Mouse (Mus musculus) ES-CJ7 (cell line): ENCODE measurements at regions not wholly inside any gene's neighbourhood (a gene's known extent, or its start where the extent isn't known, plus 50 kb on each side); places are given as distances from the start of the nearest gene placed in this dataset.

ENCODE experiments used
- DNase-seq: peaks from one replicate; pipeline ENCODE4 v3.0.0; 2011; ENCODE audit warnings: low read depth, low spot score

GRCm38 (mm10) chr13:11490766-11491165, 616.0 kb downstream of the Ryr2 start:
- no peak for DNase-seq

DNA sequence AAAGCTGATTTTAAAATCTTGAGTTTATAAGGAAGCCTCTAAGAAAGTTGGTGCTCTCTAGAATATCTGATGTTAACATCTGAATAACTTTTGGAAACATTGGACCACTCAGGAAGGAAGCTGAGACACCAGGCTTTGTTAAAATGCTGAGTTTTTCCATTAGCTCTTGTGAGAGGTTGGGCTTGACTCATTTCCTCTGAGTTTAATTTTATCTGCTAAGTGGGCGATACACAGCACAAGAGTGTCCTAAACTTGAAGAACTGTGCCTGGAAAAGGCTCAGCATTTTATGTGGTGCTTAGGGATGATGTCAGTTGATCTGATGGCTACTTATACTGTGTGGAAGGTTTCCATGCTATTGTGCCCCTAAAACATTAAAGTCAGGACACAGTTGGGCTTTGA, 623.6 kb downstream of the Ryr2 start:
- no peak for DNase-seq

- no peak for DNase-seq
Observed at GRCm38 (mm10) chr13:11482701-11483100, 624.0 kb downstream of the Ryr2 start.

DNA sequence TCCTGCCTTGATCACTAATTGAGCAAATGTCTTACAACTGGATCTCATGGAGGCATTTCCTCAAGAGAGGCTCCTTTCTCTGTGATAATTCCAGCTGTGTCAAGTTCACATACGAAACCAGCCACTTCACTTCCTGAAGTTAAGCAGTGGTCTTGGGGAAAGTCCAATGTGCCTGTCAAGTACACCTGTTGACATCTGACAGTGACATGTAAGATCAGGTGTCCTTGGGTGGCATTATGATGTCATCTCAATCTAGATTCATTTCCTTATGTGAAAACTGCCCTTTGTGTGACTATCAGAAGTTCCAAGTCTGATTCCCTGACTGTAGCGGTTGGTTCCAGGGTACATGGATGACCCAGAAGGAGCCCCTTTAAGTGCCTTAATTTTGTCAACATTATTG, 646.5 kb downstream of the Ryr2 start:
- DNase-seq: no peak

- DNase-seq: no peak
Observed at GRCm38 (mm10) chr13:11455113-11455512, 651.6 kb downstream of the Ryr2 start.

- no peak for DNase-seq
Observed at GRCm38 (mm10) chr13:11452448-11452847, 654.3 kb downstream of the Ryr2 start.

GRCm38 (mm10) chr13:11432465-11433339, 674.0 kb downstream of the Ryr2 start:
- no peak for DNase-seq

GRCm38 (mm10) chr13:11426820-11427219, 679.9 kb downstream of the Ryr2 start:
- DNase-seq: no peak

DNA sequence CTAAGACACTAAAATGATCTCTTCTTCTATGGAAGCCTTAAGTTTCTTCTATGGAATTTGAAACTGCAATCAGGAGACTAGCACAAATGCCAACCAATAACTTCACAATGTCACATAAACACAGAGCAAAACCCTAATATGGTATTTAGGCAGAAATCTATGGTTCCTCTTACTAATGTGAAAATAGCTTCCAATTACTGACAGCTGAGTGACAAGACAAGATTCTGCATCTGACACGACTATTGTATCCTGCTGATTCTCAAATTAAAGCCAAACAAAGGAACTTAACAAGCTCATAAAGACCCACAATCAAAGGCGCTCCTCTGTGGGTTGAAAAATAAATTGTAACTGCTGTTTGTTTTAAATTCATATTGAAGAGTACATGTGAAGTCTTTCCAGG, 714.7 kb downstream of the Ryr2 start:
- no peak for DNase-seq

DNA sequence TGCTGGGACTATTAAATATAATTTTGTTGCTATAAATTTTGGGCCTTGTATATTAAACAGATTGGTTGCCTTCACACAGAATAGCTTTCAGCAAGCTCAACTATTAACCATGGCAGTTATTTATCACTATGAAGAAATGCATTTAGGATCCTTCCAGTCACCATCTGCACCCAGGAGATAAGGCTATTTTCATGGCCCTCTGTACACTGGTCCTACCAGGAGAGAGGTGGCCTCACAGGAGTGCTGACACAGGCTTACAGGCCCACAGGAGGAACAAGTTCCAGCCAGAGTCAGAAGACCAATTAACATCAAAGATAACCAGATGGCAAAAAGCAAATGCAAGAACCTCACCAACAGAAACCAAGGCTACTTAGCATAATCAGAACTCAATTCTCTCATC, 731.3 kb downstream of the Ryr2 start:
- DNase-seq: no peak

DNA sequence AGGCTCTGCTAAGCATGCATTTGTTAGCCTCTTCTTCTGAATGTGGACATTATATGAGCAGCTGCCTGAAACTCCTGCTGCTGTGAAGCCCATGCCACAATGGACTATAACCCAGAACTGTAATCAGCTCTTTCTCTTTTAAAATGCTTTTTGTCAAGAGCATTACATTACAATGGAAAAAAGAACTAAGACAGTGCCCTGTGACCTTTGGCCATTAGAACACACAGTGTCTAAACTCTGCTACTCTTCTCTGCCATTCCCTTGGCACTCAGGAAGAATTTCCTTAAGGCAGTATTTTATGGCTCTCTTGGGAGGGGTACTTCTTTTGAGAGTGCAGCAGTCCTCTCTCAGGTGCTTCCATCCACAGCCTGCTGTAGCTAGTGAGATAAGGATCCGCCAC, 737.3 kb downstream of the Ryr2 start:
- DNase-seq: peak; percentile 49

DNA sequence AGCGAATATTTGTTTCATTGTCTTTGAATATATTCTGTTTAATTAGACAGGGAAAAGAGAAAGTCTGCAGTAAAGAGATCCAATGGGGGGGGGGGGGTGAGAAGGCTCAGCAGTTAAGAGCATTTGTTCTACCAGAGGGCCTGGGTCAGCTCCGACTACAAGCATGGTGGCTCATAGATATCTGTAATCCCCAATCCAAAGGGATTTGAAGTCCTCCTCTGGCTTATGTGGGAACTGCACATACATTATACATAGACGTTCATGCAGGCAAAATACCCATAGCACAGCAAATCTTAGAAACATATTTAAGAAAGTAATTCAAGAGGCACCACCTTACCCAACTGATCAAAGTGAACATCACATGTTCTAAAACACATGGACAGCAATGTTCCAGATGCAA, 743.9 kb downstream of the Ryr2 start:
- no peak for DNase-seq

DNA sequence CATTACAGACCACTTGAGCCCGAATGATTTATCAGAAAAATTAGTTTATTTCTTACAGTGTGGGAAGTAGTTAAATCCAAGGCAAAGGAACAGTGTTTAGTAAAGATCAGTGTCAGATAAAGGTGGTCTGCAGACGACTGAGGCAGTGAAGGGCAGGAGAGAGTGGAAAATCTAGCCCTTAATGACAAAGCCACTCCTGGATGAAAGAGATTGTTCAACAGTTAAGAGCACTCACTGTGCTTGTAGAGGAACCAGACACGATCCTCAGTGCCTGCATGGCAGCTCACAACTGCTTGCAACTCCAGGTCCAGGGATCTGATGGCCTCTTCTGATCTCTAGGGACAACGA, 758.3 kb downstream of the Ryr2 start:
- no peak for DNase-seq

GRCm38 (mm10) chr13:11347787-11348501, 758.8 kb downstream of the Ryr2 start:
- DNase-seq: no peak

GRCm38 (mm10) chr13:11344500-11344899, 762.2 kb downstream of the Ryr2 start:
- DNase-seq: no peak

- no peak for DNase-seq
Observed at GRCm38 (mm10) chr13:11338297-11338616, 768.5 kb downstream of the Ryr2 start.

DNA sequence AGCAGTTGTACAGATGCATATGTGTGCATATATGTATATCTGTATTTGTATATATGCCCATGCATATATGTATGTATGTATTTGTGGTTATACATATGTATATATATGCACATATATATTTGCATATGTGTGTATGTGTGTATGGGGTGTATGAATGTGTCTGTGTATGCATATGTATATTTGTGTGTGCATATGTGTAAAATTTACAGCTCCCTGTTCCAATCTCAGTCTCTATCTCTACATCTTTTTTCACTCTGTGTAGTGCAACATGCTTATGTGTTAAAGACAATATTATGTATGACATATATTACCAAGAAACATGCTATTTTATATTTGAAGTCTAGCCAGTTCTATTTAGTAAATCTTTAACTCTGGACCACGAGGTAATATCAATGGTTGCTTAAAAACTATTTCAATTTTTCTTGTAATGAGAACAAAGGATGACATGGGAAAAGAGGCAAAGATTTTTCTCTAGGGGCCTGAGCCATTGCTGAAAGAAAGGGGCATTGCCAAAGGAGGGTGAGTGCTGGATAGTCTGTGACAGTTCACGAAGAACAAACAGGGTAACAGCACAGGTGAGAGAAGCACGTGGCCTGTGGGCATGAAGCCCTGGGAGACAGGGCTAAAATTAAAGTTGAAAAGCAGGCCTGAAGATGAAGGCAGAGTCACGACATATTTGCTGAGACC, 769.0 kb downstream of the Ryr2 start:
- DNase-seq: no peak

DNA sequence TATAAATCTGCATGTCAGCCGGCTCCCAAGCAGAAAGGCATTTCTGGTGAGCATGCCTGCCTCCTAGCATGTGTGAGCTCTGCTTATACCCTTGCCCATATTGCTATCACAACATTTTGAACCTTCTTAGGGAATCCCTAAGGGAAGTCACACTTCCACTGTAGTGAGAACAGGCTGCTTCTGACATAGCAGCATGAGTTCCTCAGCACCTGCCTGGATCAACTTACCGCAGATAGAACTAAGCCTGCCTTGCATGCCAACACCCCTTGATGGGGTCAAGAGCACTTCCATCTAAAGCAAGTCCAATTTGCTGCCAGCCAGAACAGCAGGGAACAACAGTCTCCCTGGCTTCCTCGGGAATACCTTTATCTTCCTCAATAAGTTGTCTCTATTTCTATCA, 769.8 kb downstream of the Ryr2 start:
- no peak for DNase-seq

- DNase-seq: no peak
Observed at GRCm38 (mm10) chr13:11331991-11332390, 774.8 kb downstream of the Ryr2 start.

- no peak for DNase-seq
Observed at GRCm38 (mm10) chr13:11308716-11309115, 798.0 kb downstream of the Ryr2 start.

GRCm38 (mm10) chr13:11295493-11295892, 811.3 kb downstream of the Ryr2 start:
- DNase-seq: no peak

- DNase-seq: no peak
Observed at GRCm38 (mm10) chr13:11294689-11295088, 812.1 kb downstream of the Ryr2 start.

DNA sequence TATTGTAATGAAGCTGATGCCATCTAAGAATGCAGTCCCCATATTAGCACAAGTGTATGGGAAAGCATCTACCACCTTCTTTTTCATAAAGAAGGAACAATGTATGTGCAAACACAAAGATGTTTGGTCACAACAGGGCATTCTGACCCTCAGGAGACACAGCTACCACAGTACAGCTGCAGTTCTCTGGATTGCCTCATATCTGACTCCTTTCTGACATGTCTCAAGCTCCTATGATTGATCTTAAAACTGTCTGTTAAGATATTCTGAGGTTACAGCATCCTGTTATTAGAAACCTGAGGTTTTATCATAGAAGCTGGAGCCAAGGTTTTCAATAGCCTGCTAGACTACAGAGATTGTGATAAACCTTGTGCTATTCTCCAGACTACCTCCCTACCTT, 813.0 kb downstream of the Ryr2 start:
- DNase-seq: no peak
